Mouse (Mus musculus) thymus, adult 2 months (tissue): ENCODE data around the gene Gm17651.

ENCODE experiments used
- CTCF ChIP-seq: fragments of 200-500 bp; IDR thresholded peaks from 2 replicates; pipeline ENCODE4 v1.5.1; 2012; ENCODE audit warnings: mild to moderate bottlenecking, control low read depth, low read length, moderate library complexity, borderline replicate concordance; ENCODE audit not compliant: control insufficient read depth, poor library complexity, insufficient read depth; ENCODE audit errors: extremely low read depth
- POLR2A ChIP-seq: fragments of 200-500 bp; IDR thresholded peaks from 2 replicates; pipeline ENCODE4 v1.6.1; 2012; ENCODE audit warnings: mild to moderate bottlenecking, low read length, control low read depth, moderate library complexity; ENCODE audit not compliant: control insufficient read depth, poor library complexity, insufficient read depth; ENCODE audit errors: extremely low read depth

DNA sequence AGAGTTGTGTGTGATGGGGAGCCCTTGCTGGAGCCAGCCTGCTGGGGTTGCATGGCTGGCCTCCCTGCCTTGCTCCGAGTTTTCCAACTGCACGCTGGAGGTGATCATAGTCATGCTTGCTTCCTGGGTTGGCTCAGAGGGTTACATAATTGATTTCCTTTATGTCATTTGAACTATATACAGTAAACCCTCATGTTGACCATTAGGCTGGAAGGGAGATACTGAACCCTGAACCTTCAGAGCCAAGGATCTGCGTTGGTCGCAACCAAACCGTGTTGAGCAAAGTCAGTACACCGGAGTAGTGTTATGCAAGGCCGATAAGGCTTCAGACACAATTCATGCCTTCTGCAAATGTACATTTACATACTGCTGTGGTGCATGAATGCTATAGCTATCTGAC, 46.6 kb downstream of the Gm17651 start:
- no peak for TF ChIP-seq POLR2A
- TF ChIP-seq CTCF, result no peak
